Mouse (Mus musculus) midbrain, embryonic 13.5 days (tissue): ENCODE results near the gene Kcnq1. TPM values are rescaled to one million over a fixed set of nuclear protein-coding genes. Genes with fewer than 3 reads are reported as not detected.
A peak's percentile ranks its signal among the peaks of the same experiment; 100 is the strongest.

ENCODE experiments used
- ATAC-seq: fragments of 200-750 bp; cut with Nextera tagmentation; 2 replicates; pipeline ENCODE4 v1.8.0; 2017; ENCODE audit warnings: mild to moderate bottlenecking, moderate TSS enrichment, moderate library complexity
- H3K27ac ChIP-seq: fragments of 300-500 bp; sonication (generic); 2 replicates; pipeline ENCODE4 v1.5.1; 2015; ENCODE audit warnings: inconsistent platforms, mild to moderate bottlenecking, moderate library complexity
- H3K27me3 ChIP-seq: fragments of 300-500 bp; sonication (generic); 2 replicates; pipeline ENCODE4 v1.6.1; 2015; ENCODE audit warnings: mild to moderate bottlenecking, inconsistent platforms
- H3K36me3 ChIP-seq: fragments of 300-500 bp; sonication (generic); 2 replicates; pipeline ENCODE4 v1.6.1; 2015; ENCODE audit warnings: mild to moderate bottlenecking, inconsistent platforms
- H3K4me1 ChIP-seq: fragments of 300-500 bp; sonication (generic); replicated peaks from 2 replicates; pipeline ENCODE4 v1.6.1; 2015; ENCODE audit warnings: inconsistent platforms
- H3K4me2 ChIP-seq: fragments of 300-500 bp; sonication (generic); replicated peaks from 2 replicates; pipeline ENCODE4 v1.6.1; 2015; ENCODE audit warnings: moderate library complexity, mild to moderate bottlenecking, inconsistent platforms
- H3K4me3 ChIP-seq: fragments of 300-500 bp; sonication (generic); replicated peaks from 2 replicates; pipeline ENCODE4 v1.5.1; 2015; ENCODE audit warnings: mild to moderate bottlenecking, inconsistent platforms
- H3K9ac ChIP-seq: fragments of 300-500 bp; sonication (generic); replicated peaks from 2 replicates; pipeline ENCODE4 v1.6.1; 2015; ENCODE audit warnings: mild to moderate bottlenecking, inconsistent platforms
- H3K9me3 ChIP-seq: fragments of 300-500 bp; sonication (generic); 2 replicates; pipeline ENCODE4 v1.6.1; 2016; ENCODE audit warnings: mild to moderate bottlenecking, inconsistent platforms
- WGBS: fragments of 180-500 bp; shearing (Covaris S2); methylation state at CpG from one replicate; pipeline ENCODE4 v1.1.7; 2015; 5-methylcytosine and 5-hydroxymethylcytosine counted together
- polyA plus RNA-seq: library from polyadenylated mRNA; unstranded; fragments of >200 nt; fragmentation: Nextera tagmentation; extraction: Ambion mirVana; gene quantifications from 2 replicates; pipeline ENCODE4 v1.2.1, GENCODE M21; 2015

The Kcnq1 gene
- polyA plus RNA-seq, 1 experiment from 2014 or later = 0.89 TPM

DNA sequence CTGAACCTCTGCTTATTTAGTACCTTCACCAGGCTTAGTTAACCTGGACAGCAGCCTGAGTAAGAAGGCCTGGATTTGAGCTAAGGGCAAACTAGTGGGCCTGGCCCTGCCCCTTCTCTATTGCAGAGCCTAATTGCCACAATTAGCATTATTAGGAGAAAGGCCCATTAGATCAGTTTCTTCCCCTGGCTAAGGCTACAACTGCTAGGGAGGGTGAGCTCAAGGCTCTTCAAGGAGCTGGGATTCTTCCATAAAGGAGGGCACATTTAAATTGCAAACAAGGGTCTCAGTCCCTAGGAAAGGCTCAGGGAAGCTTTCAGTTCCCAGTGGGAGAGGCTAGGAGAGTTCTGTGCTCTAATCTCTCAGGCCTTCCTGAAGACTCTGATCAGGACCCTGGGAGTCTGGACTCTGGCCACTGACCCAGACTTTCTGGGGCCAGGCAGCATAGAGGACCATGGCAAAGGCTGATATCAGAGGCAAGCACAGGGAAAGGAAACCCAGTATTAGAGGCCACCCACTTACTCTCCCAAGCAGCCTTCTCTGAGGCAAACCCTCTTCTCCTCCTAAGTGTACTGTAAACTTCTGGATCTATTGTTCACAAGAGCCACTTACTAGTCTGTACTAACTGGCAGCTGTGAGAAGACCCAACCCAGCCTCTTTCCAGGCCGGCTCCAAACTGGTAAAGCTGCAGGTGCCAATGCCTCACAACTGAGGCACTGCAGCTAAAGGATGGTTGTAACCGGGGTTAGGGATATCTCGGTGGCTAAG, 183.1 kb downstream of the Kcnq1 start:
- WGBS = 62% methylated on average over 3 of the region's 3 CpGs
- no peaks in the 10 kb centered on the region for H3K27me3 ChIP-seq
- ATAC-seq = no peak
- H3K27ac ChIP-seq = no peak overlapping the region
- no peaks in the 10 kb centered on the region for H3K9me3 ChIP-seq
- H3K4me2 ChIP-seq = no peak overlapping the region
- H3K36me3 ChIP-seq = no peaks in the 10 kb centered on the region
- H3K4me1 ChIP-seq = peaks cover 83% of the 10 kb centered on the region
- no peak overlapping the region for H3K9ac ChIP-seq
- H3K4me3 ChIP-seq = no peak overlapping the region

DNA sequence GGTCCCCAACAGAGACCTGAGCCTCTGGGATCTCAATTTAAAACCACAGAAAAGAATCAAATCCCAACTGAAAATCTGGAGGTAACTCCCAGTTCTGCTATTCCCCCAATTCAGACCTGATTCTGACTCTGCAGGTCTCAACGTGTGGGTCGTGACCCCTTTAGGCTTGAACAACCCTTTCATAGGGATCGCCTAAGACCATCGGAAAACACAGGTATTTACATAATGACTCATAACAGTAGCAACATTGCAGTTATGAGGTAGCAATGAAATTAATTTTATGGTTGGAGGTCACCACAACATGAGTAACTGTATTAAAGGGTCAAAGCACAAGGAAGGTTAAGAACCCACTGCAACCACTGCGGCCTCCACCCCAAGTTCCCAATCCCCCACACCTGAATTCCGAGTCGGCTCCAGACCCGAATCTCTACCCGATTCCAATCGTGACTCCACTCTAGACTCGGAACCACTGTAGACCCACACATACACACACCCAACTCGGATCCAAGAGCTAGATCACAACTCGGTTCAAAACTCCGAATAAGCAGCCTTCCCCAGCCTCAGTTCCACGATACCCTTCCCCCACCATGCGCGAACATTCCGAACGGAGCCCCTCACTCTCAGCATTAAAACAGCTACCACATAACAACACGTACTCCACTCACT, 188.7 kb downstream of the Kcnq1 start:
- ATAC-seq = no peak; the same call in 1 of the 2 replicates
- H3K27ac ChIP-seq = peak overlapping the region; percentile 74

DNA sequence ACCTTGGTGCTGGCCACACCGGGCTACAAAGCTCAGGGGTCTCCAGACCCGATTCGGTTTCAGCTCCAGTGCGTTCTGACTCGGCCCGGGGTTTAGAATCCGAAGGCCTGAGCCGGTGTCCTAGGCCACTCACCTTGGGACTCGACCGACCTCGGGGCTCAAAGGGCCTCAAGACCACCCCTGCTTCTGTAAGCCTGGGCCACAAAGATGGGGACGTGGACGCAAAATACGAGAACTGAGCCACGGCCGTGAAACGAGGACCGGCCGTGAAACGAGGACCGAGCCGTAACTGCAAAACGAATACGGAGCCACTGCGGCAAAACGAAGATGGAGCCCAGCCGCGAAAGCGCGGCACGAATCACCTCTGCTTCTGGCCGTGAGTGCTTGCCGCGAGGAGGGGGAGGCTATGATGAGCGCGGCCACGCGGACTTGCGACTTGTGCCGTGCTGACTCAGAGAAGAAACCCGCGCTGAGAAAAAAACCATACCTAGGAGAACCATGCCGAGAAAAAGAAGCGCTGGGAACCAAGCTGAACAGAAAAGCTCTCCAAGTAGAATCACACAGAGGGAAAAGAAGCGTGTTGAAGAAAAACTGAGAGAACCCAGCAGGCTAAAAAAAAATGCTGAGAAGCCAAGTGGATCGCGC, 189.3 kb downstream of the Kcnq1 start:
- Histone ChIP-seq H3K27me3 (no peaks in the 10 kb centered on the region), H3K4me1 (peaks cover 41% of the 10 kb centered on the region), H3K4me3 (peak overlapping the region; percentile 59), H3K27ac (peak overlapping the region; percentile 74), H3K9me3 (peaks cover 15% of the 10 kb centered on the region; the same call in 1 of the 2 replicates), H3K4me2 (peak overlapping the region; percentile 69), H3K36me3 (no peaks in the 10 kb centered on the region), H3K9ac (peak overlapping the region; percentile 74)
- 47% methylated on average over 47 of the region's 47 CpGs for WGBS
- peak; percentile 15 for ATAC-seq

More for the DNA sequence above, 188.7 kb downstream of the Kcnq1 start:
- H3K4me1 ChIP-seq = peaks cover 42% of the 10 kb centered on the region
- H3K36me3 ChIP-seq = no peaks in the 10 kb centered on the region
- WGBS = 42% methylated on average over 20 of the region's 20 CpGs
- no peaks in the 10 kb centered on the region for H3K27me3 ChIP-seq
- peak overlapping the region; percentile 69 for H3K4me2 ChIP-seq
- peak overlapping the region; percentile 74 for H3K9ac ChIP-seq
- peak overlapping the region; percentile 59 for H3K4me3 ChIP-seq
- H3K9me3 ChIP-seq = peaks cover 15% of the 10 kb centered on the region; the same call in 1 of the 2 replicates

DNA sequence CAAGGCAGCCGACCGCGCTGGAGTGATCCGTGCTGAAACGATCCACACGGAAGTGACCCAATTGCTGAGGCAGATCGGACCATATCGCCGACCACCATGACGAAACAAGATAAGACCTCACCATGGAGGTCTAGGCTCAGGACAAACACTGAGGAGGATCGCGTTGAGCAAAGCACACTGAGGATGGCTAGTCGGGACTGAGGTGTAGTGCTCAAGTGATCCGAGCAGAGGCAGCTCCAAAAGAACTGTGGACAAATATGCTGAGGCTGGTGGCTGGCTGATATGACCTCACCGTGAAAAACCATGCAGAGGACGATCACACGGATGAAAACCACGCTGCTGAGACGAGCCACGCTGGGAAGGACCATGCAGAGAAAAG, 189.8 kb downstream of the Kcnq1 start:
- peak overlapping the region; percentile 59 for H3K4me3 ChIP-seq
- no peaks in the 10 kb centered on the region for H3K36me3 ChIP-seq
- peak overlapping the region; percentile 69 for H3K4me2 ChIP-seq
- peaks cover 15% of the 10 kb centered on the region; the same call in 1 of the 2 replicates for H3K9me3 ChIP-seq
- no peaks in the 10 kb centered on the region for H3K27me3 ChIP-seq
- peaks cover 36% of the 10 kb centered on the region for H3K4me1 ChIP-seq
- H3K9ac ChIP-seq = peak overlapping the region; percentile 74
- ATAC-seq = no peak; the same call in 1 of the 2 replicates
- WGBS = 51% methylated on average over 20 of the region's 20 CpGs
- H3K27ac ChIP-seq = peak overlapping the region; percentile 74

DNA sequence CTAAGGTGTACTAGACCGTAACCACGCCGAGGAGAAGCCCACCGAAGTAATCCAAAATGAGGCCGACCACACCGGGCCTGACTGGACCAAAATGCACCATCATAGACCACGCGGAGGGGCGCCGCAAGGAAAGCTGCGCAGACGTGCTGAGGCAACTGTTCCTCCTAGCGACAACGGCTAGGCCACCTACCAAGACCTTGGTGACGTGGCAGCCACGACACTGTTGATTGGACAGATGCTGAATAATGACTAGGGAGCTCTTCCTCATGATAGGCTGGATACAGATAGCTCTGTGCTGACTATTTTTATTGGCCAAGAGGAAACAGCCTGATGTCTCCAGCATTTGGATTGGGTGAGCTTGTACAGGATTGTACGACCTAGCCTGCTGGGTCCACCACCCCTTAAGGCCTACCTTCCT, 190.2 kb downstream of the Kcnq1 start:
- peak overlapping the region; percentile 74; the same call in 1 of the 2 replicates for H3K9ac ChIP-seq
- peaks cover 15% of the 10 kb centered on the region; the same call in 1 of the 2 replicates for H3K9me3 ChIP-seq
- no peaks in the 10 kb centered on the region for H3K27me3 ChIP-seq
- WGBS = 51% methylated on average over 17 of the region's 17 CpGs
- peak overlapping the region; percentile 69 for H3K4me2 ChIP-seq
- H3K4me3 ChIP-seq = peak overlapping the region; percentile 59
- peak overlapping the region; percentile 74 for H3K27ac ChIP-seq
- peaks cover 32% of the 10 kb centered on the region for H3K4me1 ChIP-seq
- no peaks in the 10 kb centered on the region for H3K36me3 ChIP-seq
- peak; percentile 95 for ATAC-seq

DNA sequence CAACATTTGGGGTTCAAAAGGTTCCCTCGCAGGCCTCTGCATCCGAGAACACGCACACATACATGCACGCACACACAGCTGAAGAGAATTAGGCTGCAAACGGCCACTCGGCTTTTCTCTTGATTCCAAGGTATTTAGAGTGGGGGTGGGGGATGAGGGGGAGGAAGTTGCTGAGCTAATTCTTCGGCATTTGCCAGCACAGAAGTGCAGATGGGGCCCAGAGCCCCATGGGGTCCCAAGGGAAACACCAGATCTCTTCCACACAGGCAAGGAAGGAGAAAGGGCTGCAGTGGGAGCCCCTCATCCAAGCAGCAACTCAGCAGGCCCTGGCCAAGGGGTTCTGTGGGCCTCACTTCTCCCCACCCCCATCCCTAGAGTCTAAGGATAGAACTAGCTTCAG, 193.9 kb downstream of the Kcnq1 start:
- no peak overlapping the region for H3K4me3 ChIP-seq
- WGBS = 52% methylated on average over 7 of the region's 7 CpGs

DNA sequence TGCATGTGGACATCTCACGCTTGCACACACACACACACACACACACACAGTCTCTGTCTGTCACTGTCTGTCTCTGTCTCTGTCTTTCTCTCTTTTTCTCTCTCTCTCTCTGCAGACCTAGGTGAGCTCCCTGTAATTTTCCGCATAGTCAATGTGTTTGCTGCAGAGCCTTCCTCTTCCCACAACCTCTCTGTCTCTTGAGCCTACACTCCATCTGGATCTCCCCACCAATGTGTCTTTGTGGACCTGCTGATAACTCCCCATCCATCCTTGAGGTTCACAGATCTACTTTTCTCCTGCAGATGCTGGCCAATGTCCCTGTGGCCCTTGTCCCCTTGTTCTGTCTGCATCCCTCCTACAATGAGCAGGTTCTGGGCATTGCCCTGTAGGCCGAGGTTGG, 194.5 kb downstream of the Kcnq1 start:
- H3K9ac ChIP-seq = no peak overlapping the region
- no peaks in the 10 kb centered on the region for H3K36me3 ChIP-seq
- no peak for ATAC-seq
- H3K27ac ChIP-seq = no peak overlapping the region
- peaks cover 12% of the 10 kb centered on the region; the same call in 1 of the 2 replicates for H3K9me3 ChIP-seq
- H3K4me3 ChIP-seq = no peak overlapping the region
- WGBS = 88% methylated on average over 3 of the region's 3 CpGs
- no peak overlapping the region for H3K4me2 ChIP-seq
- H3K4me1 ChIP-seq = peaks cover 17% of the 10 kb centered on the region
- no peaks in the 10 kb centered on the region for H3K27me3 ChIP-seq

More for the DNA sequence above, 193.9 kb downstream of the Kcnq1 start:
- Histone ChIP-seq H3K4me1 (peaks cover 17% of the 10 kb centered on the region), H3K9ac (no peak overlapping the region), H3K9me3 (peaks cover 15% of the 10 kb centered on the region; the same call in 1 of the 2 replicates), H3K4me2 (no peak overlapping the region), H3K27ac (no peak overlapping the region), H3K27me3 (no peaks in the 10 kb centered on the region), H3K36me3 (no peaks in the 10 kb centered on the region)
- ATAC-seq = no peak

DNA sequence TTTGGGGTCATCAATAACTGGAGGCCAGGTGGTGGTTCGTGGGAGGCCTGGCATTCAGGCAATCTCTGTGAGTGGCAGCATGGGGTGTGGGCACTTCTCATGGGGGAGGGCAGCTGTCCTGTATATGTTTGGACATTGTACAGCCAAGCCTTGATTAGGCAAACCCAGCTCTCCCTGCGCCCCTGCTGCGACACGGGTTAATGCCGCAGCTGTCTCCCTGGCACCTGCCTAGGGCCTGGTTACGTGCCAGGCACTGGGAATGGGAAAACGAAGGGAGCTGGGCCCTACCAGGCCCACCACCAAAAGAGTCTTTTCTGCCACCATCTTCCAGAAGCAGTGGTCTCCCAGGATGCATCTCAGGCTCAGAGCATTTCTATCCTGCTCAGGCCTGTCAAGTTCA, 196.0 kb downstream of the Kcnq1 start:
- 0 out of 2 replicates have a peak, but pooled peaks have one; percentile 30 for ATAC-seq
- no peaks in the 10 kb centered on the region for H3K27me3 ChIP-seq
- 0 out of 2 replicates have a peak, but pooled peaks cover 1% of the 10 kb centered on the region for H3K9me3 ChIP-seq
- H3K9ac ChIP-seq = no peak overlapping the region
- no peaks in the 10 kb centered on the region for H3K36me3 ChIP-seq
- 82% methylated on average over 7 of the region's 7 CpGs for WGBS
- H3K4me1 ChIP-seq = peaks cover 21% of the 10 kb centered on the region
- no peak overlapping the region for H3K4me3 ChIP-seq
- H3K4me2 ChIP-seq = no peak overlapping the region
- no peak overlapping the region for H3K27ac ChIP-seq

DNA sequence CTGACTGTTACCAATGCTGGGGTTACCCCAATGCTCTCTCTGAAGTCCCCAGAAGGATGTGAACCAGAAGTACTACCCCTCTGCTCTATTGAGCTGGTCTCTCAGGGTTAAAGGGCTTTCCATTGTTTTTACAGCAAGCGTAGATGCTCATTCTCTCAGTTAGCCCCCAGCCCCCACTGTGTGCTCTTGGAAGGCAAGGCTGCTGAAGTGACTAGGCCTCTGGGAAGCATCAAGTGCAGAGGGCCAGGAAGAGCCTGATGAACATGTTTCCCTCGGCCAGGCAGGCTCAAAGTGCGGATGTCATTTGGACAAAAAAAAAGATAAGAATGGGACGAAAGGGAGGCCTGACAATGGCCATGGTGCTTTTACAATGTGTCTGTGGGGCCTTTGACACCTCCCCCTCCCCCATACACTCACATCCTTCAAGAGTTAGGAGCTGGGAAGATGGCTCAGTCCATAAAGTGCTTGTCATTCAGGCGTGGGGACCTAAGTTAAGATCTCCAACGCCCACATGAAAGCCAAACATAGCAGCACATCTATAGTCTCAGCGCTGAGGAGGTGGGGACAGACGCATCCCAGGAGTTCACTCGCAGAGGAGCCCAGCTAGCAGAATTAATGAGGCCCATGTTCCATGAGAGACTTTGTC, 196.6 kb downstream of the Kcnq1 start:
- Histone ChIP-seq H3K9me3 (no peaks in the 10 kb centered on the region), H3K4me2 (no peak overlapping the region), H3K4me3 (no peak overlapping the region), H3K36me3 (no peaks in the 10 kb centered on the region), H3K9ac (no peak overlapping the region), H3K27me3 (no peaks in the 10 kb centered on the region), H3K27ac (no peak overlapping the region), H3K4me1 (peaks cover 21% of the 10 kb centered on the region)
- no peak for ATAC-seq
- 59% methylated on average over 9 of the region's 9 CpGs for WGBS

DNA sequence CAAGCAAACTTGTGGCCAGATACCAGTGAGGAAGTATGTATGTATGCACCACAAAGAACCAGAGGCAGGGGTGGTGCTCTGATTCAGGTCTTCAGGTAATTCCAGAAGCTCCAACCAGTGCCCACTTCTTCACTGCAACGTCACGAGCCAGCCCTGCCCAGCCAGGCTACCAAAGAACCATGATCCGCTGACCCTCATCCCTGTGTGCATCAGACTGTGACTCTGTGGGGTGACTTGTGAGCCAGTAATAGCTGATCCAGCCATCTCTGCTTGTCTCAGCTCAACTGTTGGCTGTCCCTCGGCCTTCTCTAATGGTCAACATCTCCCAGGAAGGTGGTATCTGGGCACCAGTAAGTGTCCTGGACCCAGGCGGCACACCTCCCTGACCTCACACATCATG, 197.4 kb downstream of the Kcnq1 start:
- no peak for ATAC-seq
- Histone ChIP-seq H3K4me2 (no peak overlapping the region), H3K9me3 (no peaks in the 10 kb centered on the region), H3K27me3 (no peaks in the 10 kb centered on the region), H3K27ac (no peak overlapping the region), H3K36me3 (no peaks in the 10 kb centered on the region), H3K4me3 (no peak overlapping the region), H3K9ac (no peak overlapping the region), H3K4me1 (peaks cover 21% of the 10 kb centered on the region)
- 92% methylated on average over 5 of the region's 5 CpGs for WGBS

DNA sequence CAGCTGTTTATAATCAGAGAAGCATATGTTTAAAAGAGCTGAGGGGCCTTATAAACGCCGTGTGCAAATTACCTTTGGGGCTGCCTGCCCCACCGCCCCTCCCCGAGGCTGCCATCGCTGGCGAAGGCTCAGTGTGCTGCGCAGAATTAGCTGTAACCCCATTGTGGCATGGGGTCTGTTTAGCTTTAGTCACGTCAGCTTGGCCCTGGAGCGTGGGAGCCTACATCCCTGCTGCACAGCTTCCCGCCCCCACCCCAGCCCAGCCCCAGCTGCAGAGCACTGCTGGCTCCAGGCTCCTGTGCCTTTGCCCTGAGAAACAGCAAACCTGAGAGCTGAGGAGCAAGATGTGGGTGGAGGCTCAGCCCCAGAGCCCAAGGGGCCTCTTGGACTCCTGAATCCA, 199.6 kb downstream of the Kcnq1 start:
- H3K36me3 ChIP-seq = no peaks in the 10 kb centered on the region
- no peak overlapping the region for H3K27ac ChIP-seq
- H3K4me2 ChIP-seq = no peak overlapping the region
- H3K4me1 ChIP-seq = 0 out of 2 replicates have a peak, but pooled peaks cover 12% of the 10 kb centered on the region
- no peak overlapping the region for H3K4me3 ChIP-seq
- 0 out of 2 replicates have a peak overlapping the region, but pooled peaks have one; percentile 19 for H3K9ac ChIP-seq
- no peak for ATAC-seq
- WGBS = 49% methylated on average over 10 of the region's 10 CpGs
- no peaks in the 10 kb centered on the region for H3K9me3 ChIP-seq
- no peaks in the 10 kb centered on the region for H3K27me3 ChIP-seq
